Mouse (Mus musculus) thymus, adult 2 months (tissue): ENCODE results near the gene Ush1c.

ENCODE experiments used
- CTCF ChIP-seq: fragments of 200-500 bp; IDR thresholded peaks from 2 replicates; pipeline ENCODE4 v1.5.1; 2012; ENCODE audit warnings: mild to moderate bottlenecking, control low read depth, low read length, moderate library complexity, borderline replicate concordance; ENCODE audit not compliant: control insufficient read depth, poor library complexity, insufficient read depth; ENCODE audit errors: extremely low read depth
- POLR2A ChIP-seq: fragments of 200-500 bp; IDR thresholded peaks from 2 replicates; pipeline ENCODE4 v1.6.1; 2012; ENCODE audit warnings: mild to moderate bottlenecking, low read length, control low read depth, moderate library complexity; ENCODE audit not compliant: control insufficient read depth, poor library complexity, insufficient read depth; ENCODE audit errors: extremely low read depth

DNA sequence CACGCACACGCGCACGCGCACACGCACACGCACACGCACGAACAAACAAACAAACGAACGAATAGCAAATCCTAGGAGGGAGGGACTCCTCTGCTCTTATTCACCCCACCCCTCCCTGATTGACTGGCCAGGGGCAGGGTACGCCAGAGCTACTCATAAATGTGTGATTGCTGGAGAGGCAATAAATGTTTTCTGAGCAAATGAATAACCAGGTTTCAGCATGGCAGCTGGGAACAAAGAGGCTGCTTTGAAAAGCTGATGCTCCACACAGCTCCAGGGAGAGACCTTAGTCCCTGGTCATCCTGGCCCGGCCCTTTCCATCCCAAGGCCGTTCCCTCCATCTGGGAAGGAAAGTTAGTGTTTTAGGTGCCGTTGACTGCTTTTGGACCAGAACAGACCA, 1.9 kb downstream of the Ush1c start:
- TF ChIP-seq CTCF = no peak
- no peak for TF ChIP-seq POLR2A
